Mouse (Mus musculus) natural killer cell, adult 2 months (primary cell): ENCODE data around the gene Ankrd23.
"Not testable (repeated sequence)": the region's sequence is repeated elsewhere in the genome, so short reads cannot be mapped to it uniquely, and the experiment has no call there.

ENCODE experiments used
- DNase-seq, 2 experiments: peaks; one replicate each; pipeline ENCODE4 v3.0.0; 2022; ENCODE audit warnings: low spot score in 2 of 2

Gene Ankrd23

DNA sequence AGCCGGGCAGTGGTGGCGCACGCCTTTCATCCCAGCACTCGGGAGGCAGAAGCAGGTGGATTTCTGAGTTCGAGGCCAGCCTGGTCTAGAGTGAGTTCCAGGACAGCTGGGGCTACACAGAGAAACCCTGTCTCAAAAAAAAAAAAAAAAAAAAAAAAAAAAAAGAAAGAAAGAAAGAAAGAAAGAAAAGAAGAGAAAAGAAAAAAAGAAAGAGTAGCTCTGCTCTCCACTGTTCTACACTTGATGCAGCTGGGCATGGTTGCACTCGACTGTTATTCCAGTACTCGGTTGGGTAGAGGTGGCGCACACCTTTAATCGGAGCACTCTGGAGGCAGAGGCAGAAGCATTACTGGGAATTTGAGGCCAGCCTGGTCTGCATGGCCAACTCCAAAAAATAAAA, at the start of gene Ankrd23:
Ankrd23 (minus strand) TSS at position 101 of the 400 bp plus-strand sequence.
- not testable (repeated sequence) for DNase-seq

- DNase-seq: no peak
These were observed 49.6 kb upstream of the Ankrd23 start for GRCm38 (mm10) chr1:36586288-36586687.

- no peak for DNase-seq
These were observed 46.9 kb upstream of the Ankrd23 start for GRCm38 (mm10) chr1:36583408-36584116.

- no peak for DNase-seq
These were observed 45.5 kb upstream of the Ankrd23 start for GRCm38 (mm10) chr1:36582211-36582610.

DNA sequence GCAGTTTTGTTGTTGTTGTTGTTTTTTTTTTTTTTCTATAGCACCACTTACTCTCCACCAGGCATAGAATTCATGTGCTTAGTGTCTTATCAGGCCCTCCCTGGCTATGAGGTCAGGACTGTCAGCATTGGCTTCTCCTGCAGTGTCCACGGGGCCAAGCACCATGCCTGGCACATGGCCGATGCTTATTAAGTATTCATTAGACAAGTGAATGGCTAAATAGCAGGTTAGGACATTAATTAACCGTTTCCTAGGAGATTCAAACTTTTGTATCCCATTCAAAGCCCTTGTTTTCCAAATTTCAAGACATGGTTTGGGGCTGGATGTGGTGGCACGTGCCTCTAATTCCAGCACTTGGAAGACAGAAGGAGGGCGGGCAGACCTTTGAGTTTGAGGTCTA, 44.6 kb upstream of the Ankrd23 start:
- no peak for DNase-seq

GRCm38 (mm10) chr1:36580384-36581207, 43.9 kb upstream of the Ankrd23 start:
- DNase-seq: no peak

- DNase-seq: no peak
These were observed 43.3 kb upstream of the Ankrd23 start for GRCm38 (mm10) chr1:36579974-36580383.

DNA sequence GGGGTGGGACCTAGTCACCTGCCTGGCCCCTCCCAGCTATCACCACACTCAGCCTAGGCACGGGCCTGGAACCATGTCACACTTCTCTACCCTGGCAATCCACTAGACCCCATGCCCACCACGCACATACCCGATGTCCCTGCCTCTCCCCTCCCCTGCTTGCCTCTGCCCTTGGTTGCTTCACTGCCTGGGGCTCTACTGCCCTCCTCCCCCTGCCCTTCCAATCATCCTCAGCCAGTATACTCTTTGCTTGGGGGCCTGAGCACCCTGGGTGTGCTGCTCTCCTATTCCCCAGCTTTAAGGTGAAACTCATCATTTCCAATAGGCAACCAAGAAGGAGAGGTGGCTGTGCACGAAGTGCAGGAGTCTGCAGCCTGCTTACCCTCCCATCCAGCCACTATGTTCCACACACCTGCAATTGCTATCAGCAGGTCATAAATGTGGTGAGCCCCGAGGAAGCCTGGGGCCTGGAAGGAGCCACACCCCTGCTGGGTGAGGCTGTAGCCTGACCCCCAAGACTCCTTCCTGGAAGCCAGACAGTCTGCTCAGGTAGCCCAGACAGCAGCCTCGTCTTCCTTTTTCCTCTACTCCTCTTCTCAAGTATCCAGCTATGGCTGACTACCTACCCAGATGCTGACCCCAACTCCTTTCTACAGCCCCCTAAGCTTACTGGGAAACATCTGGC, 40.5 kb upstream of the Ankrd23 start:
- no peak for DNase-seq

DNA sequence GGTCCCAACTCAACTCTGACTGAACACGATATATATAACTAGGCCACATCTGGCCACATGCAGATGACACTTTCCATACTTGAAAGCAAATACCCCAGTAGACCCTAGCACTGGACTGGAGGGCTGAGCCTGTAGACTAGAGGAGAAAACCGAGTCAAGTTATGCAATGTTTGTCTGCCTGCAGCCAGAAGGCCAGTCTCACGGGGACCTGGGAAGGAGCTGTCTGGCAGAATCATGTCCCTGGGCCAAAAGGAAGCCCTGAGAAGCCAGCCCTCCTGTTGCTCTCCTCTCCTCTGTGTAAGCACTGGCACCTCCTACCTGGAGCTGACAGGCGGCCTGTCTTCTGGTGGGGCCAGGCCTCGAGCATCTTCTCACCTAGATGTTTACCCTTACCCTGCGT, 38.7 kb upstream of the Ankrd23 start:
- DNase-seq: no peak

DNA sequence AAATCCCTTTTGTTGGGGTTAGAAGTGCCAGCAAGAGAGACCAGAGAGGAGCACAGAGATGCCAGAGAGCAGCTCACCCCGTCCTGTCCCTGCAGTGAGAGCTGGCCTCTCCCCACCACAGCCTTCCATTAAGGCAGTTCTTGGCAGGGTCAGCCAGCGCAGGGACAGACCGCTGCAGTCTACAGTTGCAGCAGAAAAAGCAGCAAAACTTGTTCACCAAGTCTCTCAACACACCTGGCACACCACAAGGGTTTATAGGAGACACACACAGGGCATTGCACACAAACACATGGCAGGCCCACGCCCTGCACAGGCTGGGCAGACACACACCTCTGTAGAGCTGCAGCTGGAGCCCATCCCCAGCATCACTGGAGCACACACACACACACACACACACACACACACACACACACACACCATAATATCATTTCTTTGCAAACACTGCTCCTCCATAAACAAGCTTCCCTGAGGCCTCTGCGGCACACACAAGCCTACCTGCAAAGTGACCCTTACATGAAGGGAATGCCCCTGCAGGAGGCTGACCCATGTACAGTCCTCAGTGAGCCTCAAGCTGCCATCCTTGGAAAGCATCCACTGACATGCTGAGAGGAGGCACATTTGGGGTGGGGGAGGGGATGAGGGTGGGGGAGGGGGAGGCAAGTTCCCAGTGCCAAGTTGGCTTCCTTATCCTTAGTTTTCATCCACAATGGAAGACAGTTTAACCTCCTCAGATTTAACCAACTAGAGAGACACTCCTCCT, 37.7 kb upstream of the Ankrd23 start:
- DNase-seq: no peak

GRCm38 (mm10) chr1:36573524-36573923, 36.8 kb upstream of the Ankrd23 start:
- DNase-seq: no peak

GRCm38 (mm10) chr1:36572709-36573108, 36.0 kb upstream of the Ankrd23 start:
- no peak for DNase-seq

DNA sequence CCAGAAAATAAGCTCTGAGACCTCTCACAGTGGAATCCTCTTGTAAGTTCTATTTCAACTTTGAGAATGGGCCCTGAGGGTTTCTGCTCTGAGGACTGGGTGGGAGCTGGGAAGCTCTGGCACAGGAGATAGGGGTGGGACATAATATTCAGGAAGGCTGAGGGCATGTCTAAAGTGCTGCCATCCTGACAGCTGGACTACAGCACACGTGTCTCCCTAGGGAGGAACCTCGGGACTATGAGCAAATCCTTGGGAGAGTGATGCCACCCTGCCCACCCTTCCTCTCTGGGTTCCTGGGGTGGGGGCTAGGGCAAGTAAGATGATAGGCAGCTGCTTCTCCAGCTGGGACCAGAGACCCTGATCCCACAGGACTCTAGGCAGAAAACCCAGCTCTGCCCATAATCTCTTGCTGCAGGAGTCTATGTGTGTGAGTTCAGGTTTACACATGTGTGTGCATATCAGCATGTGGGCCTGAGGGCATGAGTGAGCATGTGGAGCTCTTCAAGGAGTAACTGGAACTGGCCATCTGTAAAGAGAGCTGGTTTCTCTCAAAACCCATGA, 35.5 kb upstream of the Ankrd23 start:
- DNase-seq: no peak

- peak; percentile 76 to 88 for DNase-seq
These were observed 34.9 kb upstream of the Ankrd23 start for GRCm38 (mm10) chr1:36571627-36572026.

GRCm38 (mm10) chr1:36570320-36570719, 33.6 kb upstream of the Ankrd23 start:
- no peak for DNase-seq

DNA sequence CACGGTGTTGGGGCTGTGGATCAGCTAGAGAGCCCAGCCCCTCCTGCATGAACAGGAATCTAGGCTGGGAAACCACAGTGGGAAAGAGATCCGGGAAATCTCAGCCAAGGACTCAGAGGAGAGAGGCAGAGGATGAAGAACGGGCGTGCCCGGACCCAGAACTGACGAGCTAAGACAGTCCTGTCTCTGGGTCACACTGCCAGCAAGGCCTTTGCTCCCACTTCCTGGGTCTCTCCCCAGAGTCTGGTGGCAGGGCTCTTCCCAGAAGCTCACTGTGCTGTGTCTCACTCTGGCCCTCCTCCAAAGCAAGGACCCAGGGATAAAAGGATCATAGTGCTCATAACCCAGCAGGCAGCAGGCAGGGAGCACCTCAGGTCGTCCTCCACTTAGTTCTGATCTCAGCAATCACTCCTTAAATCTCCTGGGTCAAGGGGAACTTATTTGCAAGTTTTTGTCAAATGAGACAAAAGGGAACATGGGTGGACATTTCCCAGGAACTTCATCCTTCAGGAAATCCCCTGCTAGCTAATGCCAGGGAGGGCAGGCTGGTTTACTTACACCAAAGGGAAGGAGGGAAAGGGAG, 33.1 kb upstream of the Ankrd23 start:
- no peak for DNase-seq

DNA sequence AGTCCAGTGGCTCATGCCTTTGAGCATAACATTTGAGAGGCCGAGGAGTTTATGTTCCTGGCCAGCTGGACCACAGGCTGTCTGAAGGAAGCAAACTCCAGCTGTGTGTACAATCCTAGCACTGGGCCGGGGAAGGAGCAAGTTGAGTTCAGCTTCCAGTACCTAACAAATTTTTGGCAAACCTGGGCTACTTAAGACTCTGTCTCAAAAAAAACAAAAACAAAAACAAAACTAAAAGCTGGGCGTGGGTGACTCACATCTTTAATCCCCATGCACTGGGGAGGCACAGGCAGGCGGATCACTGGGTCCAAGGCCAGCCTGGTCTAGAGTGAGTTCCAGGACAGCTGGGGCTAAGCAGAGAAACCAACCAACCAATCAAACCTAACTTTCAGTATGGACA, 32.1 kb upstream of the Ankrd23 start:
- no peak for DNase-seq

GRCm38 (mm10) chr1:36567818-36568603, 31.3 kb upstream of the Ankrd23 start:
- DNase-seq: no peak

DNA sequence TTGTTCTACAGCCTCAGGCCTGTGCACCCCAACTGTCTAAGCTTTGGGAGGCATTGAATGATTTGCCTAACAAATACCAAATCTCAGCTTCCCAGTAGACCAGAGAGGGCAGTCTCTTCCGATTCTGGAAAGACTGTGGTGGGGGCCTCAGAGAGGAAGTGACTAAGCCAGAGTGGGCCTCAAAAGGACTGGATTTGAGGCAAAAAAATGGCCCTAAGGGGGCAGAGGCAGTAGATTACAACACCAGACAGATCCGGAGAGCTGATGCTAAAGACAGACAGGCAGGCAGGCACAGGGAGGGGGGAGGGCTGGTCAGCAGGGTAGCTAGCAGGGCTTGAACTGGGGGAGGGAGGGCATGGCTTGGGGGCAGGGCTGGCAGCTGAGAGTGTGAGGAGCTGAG, 29.7 kb upstream of the Ankrd23 start:
- no peak for DNase-seq

GRCm38 (mm10) chr1:36564101-36564500, 27.4 kb upstream of the Ankrd23 start:
- DNase-seq: no peak
